Mouse (Mus musculus) layer of hippocampus, adult 11-12 months (tissue): ENCODE data around the gene Npff.

Experiments used
- DNase-seq: peaks from one replicate; pipeline ENCODE4 v3.0.0; 2022; ENCODE audit warnings: low spot score

Gene Npff

DNA sequence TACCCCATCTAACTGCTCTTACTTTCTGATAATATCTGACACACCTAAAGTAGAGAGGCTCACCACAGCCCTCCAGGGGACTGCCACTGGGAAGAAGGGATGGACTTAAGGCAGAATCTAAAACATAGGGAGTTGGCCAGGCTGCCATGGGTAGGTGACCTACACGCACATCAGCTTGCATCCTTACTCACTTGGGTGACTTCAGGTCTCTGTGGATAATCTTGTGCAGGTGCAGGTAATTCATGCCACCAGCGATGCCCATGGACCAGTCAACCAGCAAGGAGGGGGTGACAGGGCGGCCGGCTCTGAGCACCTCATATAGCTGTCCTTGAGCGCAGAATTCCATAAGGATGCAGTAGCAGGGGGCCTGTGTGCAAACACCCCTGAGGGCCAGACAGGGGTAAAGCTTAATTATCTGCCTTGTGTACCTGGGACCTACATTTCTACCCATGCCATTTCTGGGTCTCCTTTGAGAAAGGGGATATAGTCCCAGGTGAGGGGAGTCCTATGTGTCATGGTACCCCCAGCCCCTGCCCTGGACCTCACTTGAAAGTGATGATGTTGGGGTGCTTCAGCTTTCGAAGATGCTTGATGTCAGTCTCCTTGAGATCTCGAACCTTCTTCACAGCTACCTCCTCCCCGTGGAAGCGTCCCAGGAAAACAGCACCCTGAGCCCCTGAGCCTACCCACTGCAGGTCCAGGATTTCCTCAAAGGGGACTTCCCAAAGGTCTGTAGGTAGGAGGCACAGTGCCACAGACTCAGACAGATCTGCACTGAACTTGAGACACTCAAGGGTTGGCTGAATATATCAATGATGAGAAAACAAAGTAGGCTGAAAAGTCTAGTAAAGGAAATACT is 20.6 kb downstream of the Npff start:
- DNase-seq, result peak; percentile 3

DNA sequence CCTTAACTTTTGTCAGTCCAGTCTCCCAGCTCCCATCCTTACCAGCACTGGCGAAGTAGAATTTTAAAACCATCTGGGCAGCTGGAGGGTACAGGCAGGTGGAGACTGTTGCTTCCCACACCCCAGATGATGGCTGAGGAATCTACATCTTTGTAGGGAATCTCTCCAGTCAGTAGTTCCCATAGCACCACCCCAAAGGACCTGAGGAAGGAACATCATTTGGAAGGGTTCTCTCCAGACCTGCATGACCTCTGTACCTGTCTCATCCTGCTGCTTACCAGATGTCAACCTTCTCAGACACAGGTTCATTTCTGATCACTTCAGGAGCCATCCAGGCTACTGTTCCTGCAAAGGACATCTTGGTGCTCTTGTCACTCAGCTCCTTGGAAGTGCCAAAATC is 21.3 kb downstream of the Npff start, which contains the start of gene Gm10337:
Gene Gm10337 (plus strand): TSS at position 276 of the 400 bp plus-strand sequence.
- DNase-seq, result no peak

DNA sequence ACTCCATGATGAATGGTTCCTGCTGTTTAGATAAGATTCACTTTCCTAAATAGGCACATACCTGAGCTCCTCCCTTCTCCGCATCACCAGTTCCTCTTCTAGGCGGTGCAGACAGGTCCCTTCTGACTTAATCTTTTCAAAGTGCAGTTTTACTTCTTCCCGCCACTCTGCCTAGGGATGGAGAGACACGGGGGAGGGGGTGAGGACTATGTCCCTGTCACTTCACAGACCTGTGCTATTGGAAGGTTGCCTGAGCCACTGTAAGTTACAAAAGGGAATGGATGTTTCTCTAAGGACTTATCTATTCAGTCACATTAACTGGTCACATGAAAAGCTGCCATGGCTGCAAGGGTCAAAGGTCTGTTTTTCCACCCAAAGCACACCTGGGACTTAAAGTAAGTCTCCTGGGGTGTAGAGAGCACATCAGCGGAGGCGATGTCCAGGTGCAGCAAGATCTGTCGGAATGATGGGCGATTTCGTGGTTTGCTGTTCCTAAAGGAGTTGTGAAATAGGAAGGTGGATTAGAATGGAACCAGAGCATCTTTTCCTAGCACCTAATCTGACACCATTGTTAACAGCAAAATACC is 22.4 kb downstream of the Npff start:
- no peak for DNase-seq

DNA sequence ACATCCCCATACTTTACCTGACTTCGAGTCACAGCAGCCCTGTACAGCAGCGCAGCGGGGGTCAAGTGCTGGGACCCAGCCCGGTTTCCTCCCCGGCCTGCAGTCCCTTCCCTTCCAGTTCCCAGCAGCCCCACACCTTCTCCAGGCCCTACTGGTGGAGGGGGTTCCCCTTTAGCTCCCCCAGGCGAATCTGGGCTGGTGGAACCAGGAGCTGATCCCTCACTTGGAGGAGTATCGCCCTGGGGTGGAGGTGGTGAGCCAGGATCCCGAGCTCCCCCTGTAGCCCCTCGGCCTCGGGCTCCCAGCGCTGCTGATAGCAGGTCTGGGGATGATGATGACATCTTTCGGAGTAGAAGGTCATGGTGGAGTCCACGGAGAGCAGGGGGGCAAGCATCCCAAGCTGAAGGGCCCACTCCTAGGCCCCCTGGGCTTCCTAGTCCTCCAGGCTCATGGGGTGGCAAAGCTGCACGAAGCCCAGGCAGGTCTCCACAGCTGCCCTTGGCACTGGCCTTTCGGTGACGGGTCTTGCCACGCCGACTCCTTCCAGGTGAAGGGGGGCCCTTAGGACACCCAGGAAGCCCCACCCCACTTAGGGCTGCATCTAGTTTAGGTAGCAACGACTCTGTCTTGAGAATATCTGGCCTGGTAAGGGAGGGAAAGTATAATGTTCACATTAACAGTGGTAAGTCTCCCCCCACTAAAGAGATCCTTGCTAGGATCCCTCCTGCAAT is 23.5 kb downstream of the Npff start:
- no peak for DNase-seq

DNA sequence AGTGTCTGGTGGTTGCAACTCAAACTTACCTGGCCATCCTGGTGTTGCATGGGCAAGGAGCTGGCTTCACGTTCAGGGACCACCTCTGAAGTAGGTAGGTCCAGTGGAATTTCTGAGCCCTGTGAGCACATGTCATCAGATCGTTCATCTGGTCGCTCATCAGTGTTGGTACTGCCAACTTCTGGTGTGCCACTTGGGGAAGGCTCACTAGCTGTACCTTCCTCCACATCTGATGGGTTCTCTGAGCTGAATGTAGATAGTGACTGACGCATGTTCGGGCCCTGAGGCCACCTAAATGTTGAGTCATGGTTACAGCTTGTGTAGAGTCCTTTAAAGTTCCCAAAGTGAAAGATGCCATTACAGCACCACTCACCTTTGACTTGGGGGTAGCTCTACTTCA is 24.3 kb downstream of the Npff start:
- no peak for DNase-seq

DNA sequence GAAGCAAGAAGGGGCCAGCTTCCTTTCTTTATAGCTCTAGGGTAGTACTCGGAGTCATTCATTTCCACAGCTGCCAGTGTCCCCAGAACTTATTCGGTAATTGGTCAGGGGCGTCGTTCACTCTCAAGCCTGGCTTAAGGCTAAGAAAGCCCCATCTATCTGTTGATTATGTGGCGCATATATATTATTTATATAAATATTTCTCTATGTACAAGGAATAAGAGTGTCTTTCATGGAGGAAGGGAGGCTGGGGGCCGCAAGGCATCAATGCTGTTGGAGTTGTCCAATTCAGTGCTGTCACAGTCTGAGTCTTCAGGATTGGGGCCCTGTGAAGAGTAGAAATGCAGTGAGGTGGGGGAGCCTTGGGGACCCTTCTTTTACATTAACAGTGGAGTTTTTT is 24.9 kb downstream of the Npff start:
- DNase-seq, result no peak

DNA sequence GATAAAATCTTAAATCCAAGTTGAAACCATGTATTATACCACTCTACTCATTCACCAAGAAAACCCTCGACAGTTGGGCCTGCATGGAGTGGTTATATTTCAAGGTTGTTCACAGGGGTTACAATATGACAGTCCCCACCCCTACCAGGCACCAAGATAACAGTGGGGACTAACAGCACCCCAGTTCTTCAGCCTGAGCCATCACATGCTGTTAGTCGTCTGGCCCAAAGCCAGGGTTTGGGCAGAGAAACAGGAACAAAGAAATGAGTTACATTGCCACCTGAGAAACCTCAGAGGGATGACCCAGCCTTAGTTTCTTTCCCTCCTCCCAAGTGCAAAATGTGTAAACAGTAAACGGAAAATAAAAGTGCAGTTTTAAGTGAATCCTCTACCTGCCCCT is 25.4 kb downstream of the Npff start:
- peak; percentile 26 for DNase-seq

DNA sequence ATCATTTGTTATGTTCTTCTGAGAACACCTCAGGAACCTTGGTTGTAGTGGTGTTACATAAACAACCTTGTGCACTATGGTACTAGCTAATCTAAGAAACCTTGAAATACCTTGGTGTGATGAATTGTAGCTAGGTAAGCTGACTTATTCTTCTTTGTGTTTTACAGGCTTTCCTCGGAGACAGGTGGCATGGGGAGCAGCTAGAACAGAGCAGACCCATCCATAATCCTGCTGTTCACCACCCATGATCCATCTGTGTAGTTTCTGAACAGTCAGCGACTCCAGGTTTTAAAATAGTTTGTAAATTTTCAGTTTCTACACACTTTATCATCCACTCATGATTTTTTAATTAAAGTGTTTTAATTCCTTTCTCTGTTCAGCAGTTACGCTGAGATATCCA is 26.4 kb downstream of the Npff start:
- peak; percentile 51 for DNase-seq

DNA sequence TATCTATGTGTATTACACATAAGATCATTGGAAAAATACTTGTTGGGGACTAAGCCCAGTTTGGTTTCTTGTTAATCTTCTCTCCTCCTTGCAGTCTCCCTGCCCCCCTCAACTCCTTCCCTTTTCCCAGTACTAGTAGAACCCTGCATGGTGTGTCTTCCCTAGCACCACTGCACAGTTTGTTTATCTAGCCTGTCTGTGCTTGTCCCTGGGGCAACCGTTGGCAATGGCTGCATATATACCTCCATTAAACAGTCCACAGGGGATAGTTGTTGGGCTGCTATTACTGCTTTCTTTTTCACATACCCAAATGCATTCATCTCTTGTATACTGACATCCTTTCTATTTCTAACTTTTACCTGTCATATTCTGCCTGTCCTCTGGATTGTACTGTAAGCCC is 37.1 kb downstream of the Npff start:
- no peak for DNase-seq

DNA sequence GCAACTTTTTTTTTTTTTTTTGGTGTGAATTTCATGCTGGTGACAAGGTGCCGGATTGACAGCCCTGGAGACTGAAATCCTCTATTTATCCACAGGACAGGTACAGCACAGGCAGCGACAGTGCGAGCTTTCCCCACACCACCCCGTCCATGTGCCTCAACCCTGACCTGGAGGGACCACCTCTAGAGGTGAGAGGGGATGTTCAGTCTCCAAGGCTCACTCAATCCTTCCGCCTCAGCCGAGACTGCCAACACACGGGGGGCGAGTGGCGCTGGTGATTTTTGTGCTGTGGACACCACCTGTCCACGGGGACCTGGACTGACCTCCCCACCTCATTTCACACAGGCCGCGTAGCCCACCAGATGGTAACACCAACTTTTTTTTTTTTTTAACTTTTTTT is 38.9 kb downstream of the Npff start:
- DNase-seq, result no peak

DNA sequence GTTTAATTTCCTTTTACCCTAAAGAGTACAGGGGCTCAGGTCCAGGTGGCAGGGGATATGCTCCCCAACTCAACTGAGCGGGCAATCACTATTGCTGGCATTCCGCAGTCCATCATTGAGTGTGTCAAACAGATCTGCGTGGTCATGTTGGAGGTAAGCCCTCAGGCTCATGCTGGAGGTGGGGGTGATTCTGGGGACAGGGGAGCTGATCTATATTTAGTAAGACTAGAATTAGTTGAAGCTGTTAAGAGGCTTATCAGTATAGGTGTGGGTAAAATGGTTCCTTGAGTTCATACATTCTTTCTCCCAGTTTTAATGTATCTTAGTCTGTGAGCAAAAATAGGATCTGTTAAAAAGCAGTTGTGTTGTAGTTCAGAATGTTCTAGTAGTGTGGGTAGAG is 41.6 kb downstream of the Npff start:
- no peak for DNase-seq

DNA sequence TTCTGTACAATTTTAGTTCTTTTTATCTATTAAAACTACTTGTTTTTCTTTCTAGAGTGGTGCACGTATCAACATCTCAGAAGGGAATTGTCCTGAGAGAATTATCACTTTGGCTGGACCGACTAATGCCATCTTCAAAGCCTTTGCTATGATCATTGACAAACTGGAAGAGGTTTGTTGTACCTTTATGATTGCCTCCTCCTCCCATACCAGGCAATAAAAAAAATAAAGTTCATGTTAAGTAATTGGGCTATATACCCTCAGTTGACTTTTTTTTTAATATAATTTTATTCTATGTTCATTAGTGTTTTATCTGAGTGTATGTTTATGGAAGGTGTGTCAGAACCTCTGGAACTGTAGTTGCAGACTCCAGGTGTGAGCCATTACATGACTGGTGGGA is 50.2 kb downstream of the Npff start:
- no peak for DNase-seq
